Mouse (Mus musculus) T-helper 2 cell (primary cell): ENCODE data around the gene Brdt.
"Not testable (repeated sequence)": the region's sequence is repeated elsewhere in the genome, so short reads cannot be mapped to it uniquely, and the experiment has no call there.

Source experiments
- in situ Hi-C: fragments of 300-600 bp; cut with MboI, MseI; formaldehyde crosslinking; loops from one replicate; pipeline ENCODE4 v1.15.1; 2025; ENCODE audit warnings: high pct_unique_total_duplicates

Brdt gene

DNA sequence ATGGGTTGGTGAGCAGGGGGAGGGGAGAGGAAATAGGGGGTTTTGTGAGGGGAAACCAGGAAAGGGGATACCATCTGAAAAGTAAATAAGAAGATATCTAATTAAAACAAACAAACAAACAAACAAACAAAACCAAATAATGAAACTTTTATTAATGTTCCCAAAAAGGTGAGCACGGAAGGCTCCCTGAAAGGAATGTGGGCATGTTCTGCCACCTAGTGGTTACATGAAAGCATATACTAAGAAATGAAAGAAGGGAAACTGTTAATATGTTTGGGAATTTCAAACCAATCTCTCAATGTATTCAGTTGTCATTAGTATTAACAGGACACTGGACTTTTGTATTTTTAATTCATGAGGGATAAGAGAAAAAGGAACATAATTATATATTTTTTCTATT lies 10.3 kb upstream of the Brdt start:
- in situ Hi-C loops: loop anchor here (10.0 kb wide), 1 partner anchor 306 kb away; no protein-coding TSS in a partner anchor

DNA sequence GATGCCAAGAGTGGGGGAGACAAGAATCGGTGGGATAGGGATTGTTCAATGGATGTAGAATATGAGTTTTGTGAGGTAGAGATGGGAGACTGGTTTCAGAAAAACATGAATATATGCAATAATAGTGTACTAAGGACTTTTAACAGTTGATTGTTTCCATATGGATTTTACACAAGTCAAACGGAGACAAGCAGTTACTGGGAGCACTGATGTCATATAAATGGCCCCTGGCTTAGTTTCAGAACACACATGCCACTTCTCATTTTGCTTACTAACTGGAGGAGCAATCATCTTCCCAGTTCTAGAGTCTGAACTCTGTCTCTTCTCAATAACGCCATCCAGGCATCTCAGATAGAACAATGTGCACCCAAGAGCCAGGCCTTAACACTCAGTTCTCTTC lies 9.4 kb downstream of the Brdt start:
- in situ Hi-C loops: no loop called here

DNA sequence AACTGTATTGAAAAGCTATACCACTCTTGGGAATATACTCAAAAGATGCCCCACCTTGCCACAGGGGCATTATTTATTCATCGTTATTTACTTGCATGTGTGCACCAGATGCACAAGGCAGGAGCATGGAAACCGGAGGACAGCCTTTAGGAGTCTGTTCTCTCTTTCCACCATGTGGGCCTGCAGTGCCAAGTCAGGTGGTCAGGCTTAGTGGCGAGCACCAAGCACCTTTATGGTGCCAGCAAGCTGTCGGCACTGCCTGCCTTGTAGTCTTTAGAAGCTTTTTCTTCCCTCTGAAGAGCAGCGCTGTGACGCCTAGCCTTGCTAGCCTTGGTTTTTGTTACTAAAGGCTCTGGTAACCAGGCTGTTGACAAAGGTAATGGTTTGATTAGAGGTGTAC lies 11.9 kb downstream of the Brdt start:
- in situ Hi-C loops: no loop called here

DNA sequence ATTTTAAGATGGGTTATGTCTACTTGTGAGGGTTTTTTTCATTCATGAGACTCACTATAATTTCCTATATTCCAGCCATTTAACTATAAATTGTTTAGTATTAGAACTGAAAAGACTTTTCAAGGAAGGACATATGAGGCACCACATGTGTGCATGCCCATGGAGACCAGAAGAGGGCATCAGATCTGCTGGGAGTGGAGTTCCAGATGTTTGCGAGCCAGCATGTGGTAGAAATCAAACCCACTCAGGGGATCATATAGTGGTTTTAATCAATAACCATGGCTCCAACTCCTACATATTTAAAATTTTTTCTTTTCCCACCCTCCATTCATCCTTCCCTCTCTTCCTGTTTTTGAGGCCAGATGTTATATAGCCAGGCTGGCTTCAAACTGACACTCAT lies 15.3 kb downstream of the Brdt start:
- in situ Hi-C loops: no loop called here

DNA sequence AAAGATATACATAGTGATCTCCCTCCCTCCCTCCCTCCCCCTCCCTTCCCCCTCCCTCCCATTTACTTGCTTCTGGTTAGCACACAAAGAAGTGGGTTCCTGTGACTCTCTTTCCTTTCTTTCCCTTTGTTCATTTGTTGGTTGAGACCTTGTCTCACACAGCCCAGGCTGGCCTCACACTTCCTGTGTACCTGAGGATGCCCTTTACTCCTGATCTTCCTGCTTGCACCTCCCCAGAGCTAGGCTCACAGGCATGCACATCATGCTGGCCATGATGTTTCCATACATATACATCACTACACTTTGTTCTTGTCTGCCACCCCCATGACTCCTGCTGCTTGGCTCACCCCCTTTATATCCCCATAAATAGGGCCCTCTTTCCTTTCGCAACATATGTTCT lies 21.6 kb downstream of the Brdt start:
- in situ Hi-C loops: loop anchor here (10.0 kb wide), 1 partner anchor 152 kb away; the partner anchor contains the start of gene Gm42669

DNA sequence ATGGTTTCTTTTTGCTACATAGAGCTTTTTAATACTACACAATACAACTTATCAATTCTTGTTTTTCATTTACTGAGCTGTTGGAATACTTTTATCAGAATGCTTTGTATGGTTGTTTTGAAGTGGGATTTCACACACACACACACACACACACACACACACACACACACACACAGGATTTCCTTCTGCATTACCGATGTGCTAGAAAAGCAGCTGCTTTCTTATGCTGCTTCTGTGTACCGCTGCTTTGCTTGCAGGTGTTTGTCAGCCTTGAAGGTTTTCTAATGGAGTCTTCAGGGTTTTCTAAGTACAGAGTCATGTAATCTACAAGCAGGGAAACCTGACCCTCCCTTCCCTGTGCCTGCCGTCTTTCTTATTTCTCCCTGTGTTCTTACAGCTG lies 23.0 kb downstream of the Brdt start:
- in situ Hi-C loops: loop anchor here (10.0 kb wide), 1 partner anchor 151 kb away; the partner anchor contains the start of gene Gm42669

DNA sequence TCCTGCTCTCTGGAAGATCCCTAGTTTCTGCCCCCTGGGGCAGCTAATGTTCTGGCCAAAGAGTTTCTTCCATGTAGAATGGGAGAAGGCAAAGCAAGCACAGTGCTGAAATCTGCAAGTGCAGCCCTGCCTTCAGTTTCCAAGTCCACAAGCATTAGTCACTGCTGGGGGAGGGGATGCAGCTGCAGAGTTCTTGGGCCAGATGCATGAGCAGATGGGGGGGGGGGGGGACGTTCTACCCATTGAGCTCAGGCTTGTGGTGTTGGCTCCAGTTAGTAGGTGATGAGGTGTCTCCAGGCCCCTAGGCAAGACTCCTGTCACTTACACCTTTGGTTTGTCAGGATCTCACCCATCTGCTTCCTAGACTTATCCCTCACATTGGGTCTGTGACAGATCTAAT lies 24.8 kb downstream of the Brdt start:
- in situ Hi-C loops: loop anchor here (10.0 kb wide), 1 partner anchor 149 kb away; the partner anchor contains the start of gene Gm42669

DNA sequence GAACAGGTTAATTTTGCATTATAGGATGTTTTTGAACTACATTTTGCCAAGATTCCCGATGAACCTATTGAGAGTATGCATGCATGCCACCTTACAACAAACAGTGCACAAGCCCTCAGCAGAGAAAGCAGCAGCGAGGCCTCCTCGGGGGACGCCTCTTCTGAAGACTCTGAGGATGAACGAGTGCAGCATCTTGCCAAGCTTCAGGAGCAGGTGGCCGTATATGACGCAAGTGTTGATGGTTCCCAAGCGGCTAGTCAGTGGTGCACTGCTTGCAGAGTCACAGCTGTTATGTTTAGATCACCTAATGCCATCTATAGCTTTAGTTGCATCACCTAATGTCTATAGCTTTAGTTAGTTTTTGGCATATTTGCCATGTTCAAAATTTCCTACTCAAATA lies 26.8 kb downstream of the Brdt start:
- in situ Hi-C loops: loop anchor here (10.0 kb wide), 1 partner anchor 147 kb away; the partner anchor contains the start of gene Gm42669

DNA sequence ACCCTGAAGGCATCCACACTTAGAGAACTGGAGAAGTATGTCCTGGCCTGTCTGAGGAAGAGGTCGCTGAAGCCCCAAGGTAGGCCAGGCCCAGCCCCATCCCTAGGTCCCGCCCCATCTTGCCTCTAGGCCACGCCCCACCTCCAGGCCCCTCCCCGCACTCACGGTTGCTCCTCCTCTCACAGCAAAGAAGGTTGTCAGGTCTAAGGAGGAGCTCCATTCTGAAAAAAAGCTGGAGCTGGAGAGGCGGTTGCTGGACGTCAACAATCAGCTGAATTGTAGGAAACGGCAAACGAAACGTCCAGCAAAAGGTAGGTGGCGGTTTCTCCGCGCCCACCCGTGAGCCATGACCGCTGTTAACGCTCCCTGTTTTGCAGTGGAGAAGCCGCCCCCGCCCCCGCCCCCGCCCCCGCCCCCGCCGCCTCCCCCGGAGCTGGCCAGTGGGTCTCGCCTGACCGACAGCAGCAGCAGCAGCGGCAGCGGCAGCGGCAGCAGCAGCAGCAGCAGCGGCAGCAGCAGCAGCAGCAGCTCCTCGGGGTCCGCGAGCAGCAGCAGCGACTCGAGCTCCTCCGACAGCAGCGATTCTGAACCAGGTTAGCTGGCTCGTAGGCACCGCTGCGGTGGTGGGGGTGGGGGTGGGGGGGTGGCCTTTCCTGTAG lies 28.6 kb downstream of the Brdt start:
- in situ Hi-C loops: loop anchor here (10.0 kb wide), 1 partner anchor 145 kb away; the partner anchor contains the start of gene Gm42669

DNA sequence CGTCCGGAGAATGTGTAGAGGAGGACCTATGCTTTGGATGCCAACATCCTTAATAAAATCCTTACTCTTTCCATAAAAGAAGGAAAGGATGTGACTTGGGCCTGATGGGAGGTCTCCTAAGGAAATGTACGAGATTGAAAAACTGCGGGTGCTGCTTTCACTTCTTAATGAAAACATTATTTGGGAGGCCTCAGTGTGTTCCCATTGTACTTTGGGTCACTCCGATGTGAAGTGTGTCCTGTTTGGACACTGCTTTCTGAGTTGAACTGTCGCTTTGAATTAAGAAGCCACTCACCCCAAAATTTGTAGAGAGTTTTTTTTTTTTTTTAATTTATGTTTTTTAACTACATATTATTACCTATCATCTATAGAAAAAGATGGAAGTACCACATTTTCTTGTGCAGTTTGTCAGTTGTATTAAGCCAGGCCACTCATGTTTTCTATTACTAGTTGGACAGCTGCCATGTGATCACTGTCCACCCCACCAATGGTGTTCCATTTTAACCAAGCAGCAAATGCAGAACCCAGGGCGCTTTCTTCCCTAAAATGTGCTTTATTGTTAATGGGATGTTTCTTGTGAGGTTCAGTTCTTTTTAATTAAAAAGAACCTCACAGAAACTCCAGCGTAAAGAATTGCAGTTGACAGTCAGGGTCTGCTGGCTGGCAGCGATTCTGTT lies 29.2 kb downstream of the Brdt start:
- in situ Hi-C loops: no loop called here

DNA sequence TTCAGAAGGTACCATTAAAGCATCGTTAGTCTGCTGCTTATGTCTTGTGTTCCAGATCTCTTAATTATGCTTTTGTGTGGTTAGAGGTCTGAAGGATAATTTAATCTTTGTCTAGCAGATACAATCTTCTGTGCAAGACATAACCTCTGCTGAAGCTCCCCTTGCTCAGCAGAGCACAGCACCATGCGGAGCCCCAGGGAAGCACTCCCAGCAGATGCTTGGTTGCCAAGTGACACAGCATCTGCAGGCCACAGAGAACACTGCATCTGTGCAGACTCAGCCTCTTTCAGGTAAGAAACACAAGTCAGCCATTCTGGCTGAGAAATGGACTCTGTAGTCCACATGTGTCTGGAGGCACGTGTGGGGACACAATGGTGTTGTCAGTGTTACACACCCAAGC lies 39.1 kb downstream of the Brdt start:
- in situ Hi-C loops: no loop called here

DNA sequence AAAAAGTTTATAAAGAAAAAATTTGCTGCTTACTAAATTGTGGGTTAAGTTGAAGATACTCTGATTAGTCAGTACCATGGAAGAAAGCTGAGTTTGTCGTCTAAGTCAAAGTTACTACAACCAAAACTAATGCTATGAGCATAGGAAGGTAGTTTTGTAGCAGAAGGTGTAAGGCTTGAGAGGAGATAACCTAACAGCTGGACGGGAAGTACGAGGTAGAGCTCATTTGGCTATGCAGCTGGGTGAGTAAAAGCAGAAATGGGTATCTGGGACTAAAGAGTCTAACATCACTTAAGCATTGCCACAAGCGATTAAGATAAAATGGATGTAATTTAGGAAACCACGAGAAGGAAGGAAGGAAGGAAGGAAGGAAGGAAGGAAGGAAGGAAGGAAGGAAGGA lies 40.4 kb downstream of the Brdt start:
- in situ Hi-C loops: no loop called here

DNA sequence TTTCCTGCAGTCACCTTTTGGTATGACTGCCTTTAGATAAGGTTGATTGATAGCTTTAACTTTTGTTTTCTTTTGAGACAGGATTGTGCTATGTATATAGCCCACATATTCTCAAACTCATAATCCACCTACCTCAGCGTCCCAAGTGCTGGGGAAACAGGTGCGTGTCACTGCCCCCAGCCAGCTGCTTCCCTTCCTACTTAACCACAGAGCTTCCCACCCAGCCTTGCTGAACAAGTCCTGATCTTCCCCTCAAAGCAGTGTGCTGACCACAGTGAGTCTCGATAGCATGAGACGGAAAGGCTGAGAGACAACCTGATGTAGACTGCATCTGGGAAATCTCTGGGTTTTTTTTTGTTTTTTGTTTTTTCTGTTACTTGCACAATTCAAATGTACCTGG lies 42.3 kb downstream of the Brdt start:
- in situ Hi-C loops: no loop called here

DNA sequence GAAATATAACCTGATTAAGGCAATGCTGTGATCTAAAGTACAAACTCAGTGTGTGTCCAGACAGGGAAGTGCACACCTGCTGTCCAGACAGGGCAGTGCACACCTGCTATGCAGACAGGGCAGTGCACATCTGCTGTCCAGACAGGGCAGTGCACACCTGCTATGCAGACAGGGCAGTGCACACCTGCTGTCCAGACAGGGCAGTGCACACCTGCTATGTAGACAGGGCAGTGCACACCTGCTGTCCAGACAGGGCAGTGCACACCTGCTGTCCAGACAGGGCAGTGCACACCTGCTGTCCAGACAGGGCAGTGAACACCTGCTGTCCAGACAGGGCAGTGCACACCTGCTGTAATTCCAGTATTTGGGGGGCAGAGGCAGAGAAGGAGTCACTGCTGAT lies 55.5 kb downstream of the Brdt start:
- in situ Hi-C loops: not testable (repeated sequence)

DNA sequence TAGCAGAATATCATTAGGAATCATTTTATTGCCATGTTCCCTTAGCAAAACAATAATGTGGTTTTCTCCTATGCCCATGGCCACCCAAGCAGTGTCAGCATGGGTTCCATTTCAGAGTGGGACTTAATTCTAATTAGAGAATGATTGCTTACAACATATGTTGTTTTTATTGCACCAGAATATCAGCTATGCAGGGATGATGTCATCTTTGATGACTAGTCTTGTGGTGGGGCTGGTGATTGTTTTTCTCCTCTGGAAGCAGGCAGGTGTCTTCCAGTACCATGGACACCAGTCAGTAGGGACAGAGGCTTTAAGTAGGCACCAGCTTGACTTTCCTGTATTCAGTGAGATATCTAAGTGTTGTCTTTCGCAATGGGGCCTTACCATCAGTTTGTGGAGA lies 56.8 kb downstream of the Brdt start:
- in situ Hi-C loops: no loop called here

DNA sequence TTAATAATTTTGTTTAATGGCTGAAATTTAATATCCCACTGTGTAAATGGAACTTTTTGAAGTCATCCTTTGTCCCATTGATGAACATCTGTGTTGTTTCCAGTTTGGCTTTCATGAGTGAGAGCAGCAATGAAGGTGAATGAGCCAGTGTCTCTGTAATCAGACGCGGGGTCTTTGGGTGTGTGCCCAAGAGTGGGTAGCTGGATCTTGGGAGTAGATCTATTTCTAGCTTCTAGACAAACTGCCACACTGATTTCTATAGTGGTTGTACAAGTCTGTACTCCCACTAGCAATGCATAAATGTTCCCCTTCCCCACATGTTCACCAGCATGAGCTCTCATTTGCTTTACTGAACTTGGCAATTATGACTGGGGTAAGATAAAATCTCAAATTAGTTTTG lies 58.4 kb downstream of the Brdt start:
- in situ Hi-C loops: no loop called here

DNA sequence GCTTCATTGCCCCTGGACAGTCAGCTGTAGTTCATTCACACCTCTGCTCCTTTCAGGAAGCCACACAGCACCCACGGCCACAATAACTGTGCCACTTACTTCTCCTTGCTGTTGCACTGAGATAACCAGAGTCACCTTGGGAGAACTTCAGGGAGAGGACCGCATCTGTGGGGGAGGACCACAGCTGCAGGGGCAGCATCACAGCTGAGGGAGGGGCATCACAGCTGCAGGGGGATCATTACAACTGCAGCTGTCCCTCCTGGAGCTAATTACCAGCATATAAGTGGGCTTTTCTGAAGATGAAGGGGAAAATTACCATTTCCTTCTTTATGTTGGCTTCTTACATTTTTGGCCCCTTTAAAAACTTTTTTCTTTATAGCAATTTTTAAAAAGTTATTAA lies 63.5 kb downstream of the Brdt start:
- in situ Hi-C loops: no loop called here

DNA sequence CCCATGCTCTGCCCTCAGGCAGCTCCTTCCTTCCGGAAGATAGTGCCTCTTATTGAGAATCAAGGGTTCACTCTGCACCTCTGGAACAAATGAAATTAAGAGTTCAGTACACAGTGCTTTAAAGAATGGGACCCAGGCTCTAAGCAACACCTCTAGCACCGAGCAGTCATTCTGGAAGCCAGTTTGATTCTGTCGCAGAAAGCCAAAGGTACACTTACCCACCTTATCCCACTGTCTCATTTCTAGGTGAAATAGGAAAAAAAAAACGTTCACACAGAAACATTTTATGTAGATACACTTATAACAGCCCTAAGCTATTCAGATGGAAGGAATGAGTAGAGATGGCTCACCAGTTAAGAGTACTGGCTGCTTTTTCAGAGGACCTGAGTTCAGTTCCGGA lies 71.5 kb downstream of the Brdt start, which contains the start of gene Ephx4:
Ephx4 (plus strand) TSS at position 301 of the 400 bp plus-strand sequence.
- in situ Hi-C loops: no loop called here

DNA sequence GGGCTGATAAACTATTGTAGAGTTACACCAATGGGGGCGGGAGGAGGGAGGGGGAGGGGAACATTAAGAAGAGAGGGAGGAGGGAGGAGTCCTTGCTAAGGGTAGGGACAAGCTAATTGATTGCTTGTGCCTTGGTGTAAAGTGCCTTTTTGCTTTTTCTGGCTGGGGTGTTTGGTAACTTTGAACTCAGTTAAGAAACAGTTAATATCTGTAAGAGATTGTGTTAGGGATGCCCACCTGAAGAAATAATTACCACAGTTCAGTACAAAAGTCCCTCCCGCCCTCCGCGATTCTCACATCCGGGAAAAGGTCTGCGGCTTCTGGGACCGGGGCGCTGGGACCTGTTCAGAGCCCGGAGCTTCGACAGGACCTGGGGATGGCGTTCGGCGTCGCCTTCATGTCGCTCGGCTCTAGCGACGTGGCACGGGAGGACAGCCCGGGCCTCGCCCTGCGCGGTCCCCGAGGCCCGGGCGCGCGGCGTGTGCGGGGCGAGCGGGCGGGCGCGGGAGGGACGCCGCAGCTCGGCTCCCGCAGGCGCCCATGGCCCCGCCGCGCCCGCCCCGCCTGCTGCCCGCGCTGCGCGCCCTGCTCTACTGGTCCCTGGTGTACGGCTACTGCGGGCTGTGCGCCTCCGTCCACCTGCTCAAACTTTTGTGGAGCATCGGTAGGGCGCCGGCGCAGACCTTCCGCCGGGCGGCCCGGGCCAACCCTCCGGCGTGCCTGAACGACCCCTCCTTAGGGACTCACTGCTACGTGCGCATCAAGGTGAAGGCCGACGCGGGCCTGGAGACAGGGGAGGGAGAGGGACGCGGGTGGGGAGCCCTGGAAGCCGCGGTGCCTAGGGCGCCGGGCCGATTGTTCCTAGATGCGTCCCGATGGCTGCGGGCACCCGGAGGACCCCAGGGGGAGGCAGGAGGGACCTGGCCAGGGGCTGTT lies 72.3 kb downstream of the Brdt start:
- in situ Hi-C loops: no loop called here

DNA sequence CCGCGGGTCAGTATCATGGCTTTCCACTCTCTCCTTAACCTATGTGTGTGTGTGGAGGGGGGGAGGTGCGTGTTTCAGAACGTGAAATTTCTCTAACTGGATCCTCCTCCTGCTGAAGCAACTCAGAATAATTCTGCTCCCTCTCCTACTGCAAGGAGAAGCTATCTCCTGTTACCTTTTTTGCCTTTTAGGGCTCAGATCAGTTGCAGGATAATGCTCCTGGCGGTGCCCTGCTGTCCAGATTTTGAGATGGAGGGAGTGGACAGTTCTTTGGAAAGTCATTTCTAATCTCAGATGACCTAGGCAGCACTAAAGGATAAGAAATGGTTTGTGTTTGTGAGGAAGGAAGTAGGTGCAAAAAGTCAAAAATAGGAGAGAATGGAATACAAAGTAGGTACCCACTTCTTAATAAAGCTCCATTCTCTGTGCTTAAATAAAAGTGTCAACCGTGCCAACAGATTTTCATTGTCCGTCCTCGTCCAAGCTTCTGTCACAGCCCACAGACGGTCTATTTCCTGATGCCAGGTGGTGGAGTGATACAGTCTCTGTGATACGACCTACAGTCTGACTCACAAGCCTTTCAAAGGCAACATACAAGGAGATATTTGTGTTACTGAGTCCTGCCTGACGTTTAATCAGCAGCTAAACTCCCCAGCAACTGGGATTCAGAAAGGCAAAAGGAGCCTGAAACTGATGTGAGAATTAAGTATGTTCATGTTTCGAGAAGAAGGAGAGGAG lies 73.2 kb downstream of the Brdt start:
- in situ Hi-C loops: no loop called here

DNA sequence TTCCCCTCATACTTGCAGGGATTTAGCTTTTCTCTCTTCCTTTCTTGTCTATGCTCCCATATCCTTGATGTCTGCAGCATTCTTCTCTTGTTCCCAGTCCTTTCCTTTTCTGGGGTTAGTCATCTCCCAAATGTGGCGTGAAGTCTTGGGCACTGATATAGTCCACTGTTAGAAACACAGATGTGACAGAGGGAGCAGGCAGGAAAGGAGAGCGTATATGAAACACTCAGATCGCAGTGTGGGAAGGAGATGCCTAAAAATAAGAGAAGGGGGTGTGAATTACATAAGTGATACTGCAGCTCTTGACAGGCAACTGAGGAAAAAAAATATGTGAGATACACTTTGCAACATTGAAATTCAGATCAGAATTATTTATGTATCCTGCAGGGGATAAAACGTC lies 74.4 kb downstream of the Brdt start:
- in situ Hi-C loops: no loop called here
